Mouse (Mus musculus): ENCODE results near the gene Sytl2.

Sytl2 gene

GRCm38 (mm10) chr7:90301942-90302646 is at the start of gene Sytl2:
Gene Sytl2, plus strand, starts transcription at chr7:90302252.
- DNase-seq (ENCODE audit: low read depth, low spot score): peak; percentile 19

DNA sequence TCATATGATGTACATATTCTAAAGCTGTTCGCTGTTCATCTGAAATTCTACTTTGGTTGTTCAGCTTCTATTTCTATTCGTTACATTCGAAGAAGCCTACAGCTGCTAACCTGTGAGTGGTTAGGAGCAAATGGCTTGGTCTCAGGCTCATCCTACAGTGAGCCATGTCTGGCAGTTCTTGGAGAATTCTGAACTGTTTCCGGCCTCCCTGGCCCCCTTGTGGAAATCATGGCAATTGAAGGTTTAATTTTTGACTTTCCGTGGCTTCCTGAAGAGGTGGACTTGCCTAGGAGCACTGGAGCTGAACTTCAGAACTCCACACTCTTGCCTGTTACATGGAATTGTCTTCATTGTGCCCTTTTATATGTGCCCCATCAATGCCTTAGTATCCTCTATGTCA is 49.1 kb upstream of the Sytl2 start:
- DNase-seq (ENCODE audit: low read depth, low spot score): no peak

- no peak for DNase-seq (ENCODE audit: low read depth, low spot score)
Measured at GRCm38 (mm10) chr7:90258701-90259100, 43.4 kb upstream of the Sytl2 start.

DNA sequence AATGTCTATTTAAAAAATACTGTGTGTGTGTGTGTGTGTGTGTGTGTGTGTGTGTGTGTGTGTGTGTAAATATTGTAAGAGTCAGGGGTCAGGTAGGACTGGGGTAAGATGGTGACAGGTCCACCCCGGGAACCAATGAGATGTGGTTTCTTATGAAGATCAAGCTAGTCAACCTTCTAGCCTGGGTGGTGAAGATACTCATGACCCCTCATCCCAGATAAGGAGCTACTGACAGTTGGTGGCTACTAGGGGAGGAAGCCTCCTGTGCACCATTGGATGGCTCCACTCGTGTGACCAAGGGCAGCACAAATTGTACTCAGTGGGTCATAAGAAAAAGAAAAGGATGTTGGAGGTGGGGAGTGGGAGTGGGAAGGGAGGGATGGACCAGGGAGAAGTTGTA is 42.2 kb upstream of the Sytl2 start:
- DNase-seq (ENCODE audit: low read depth, low spot score): no peak

DNA sequence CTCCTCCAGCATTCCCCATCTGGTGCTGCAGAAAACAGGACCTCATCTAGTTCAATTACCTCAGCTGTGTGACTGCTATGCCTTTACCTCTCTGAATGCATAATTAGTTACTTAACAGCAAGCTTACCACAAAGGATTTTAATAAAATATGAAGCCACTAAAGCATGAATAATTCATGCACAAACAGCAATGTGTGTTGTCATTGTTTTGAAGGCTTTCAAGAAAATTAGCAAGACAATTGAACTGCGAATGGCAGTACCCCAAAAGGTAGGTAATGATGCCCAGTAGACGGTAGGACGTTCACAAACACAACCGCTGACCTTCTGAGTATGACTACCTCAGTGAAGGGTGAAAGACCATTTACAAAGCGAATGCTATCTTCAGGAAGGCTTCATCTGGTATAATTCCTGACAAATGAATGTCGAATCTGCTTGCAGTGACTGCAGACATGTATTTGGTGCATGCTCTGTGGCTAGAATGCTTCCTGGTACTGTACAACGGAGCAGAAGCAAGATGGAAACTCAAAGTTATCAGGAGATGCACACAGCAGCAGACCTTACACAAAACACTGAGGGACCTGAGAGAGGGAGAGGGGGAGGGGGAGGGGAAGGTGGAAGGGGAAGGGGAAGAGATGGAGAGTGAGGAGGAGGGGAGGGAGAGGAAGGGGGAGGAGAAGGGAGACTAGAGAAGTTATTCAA is 40.0 kb upstream of the Sytl2 start:
- no peak for DNase-seq (ENCODE audit: low read depth, low spot score)

GRCm38 (mm10) chr7:90265289-90265970 is 36.6 kb upstream of the Sytl2 start, which contains the start of gene Ccdc83:
Gene Ccdc83, minus strand, starts transcription at chr7:90265777.
- peak; percentile 63 for DNase-seq (ENCODE audit: low read depth, low spot score)

DNA sequence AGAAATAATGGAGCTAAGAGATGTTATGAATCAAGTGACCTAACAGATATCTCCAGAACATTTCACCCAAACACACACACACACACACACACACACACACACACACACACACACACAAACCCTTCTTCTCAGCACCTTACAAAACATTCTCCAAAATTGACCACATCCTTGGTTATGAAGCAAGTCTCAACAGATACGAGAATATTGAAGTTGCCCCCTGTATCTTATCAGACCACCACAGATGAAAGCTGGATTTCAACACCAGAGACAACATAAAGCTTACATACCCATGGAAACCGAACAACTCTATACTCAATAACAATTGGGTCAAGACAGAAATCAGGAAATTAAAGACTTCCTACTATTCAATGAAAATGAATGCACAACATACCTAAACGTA is 31.9 kb upstream of the Sytl2 start:
- no peak for DNase-seq (ENCODE audit: low read depth, low spot score)

DNA sequence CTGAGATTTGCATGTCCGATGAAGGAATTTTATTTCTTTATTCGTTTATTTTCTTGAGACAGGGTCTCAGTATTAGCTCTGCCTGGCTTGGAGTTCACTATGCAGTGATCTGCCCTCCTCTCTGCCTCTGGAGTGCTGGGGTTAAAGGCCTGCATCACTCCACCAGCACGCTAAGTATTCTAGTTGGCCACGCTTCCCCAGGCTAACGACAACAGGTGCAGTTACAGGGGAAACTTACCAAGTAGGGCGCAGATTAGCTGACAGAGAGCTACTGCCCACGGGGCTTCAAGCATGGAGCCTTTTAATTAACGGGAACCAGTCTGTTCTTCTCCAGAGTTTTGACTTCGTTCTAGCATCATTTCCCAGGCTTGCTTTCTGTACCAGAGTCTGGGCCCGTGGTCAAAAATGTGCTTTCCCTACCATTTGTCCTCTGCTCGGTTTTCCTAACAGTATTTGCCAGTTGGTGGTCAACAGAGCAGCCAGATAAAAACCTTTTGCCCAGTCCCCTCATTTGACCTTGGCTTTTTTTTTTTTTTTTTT is 27.4 kb upstream of the Sytl2 start:
- DNase-seq (ENCODE audit: low read depth, low spot score): no peak

GRCm38 (mm10) chr7:90277246-90277645 is 24.8 kb upstream of the Sytl2 start:
- DNase-seq (ENCODE audit: low read depth, low spot score): no peak

DNA sequence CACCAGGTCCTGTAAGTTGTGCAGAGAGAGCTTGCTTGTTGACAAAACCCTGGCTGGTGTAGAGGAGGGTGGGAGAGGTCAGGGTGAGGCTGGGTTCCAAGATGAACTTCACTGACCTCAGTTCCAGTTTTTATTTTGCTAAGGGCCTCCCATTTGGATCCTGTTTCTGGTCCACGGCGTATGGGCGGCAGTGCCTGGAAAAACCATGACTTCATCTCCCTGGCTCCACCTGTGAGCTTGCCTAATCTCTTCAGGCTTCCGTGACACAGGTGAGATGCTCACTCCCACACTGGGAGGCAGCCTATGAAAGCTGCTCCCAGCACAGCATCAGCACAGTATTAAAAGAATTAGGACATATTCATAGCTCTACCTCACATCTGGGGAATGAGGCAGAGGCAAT is 24.3 kb upstream of the Sytl2 start:
- DNase-seq (ENCODE audit: low read depth, low spot score): no peak

- no peak for DNase-seq (ENCODE audit: low read depth, low spot score)
Measured at GRCm38 (mm10) chr7:90279136-90279535, 22.9 kb upstream of the Sytl2 start.

DNA sequence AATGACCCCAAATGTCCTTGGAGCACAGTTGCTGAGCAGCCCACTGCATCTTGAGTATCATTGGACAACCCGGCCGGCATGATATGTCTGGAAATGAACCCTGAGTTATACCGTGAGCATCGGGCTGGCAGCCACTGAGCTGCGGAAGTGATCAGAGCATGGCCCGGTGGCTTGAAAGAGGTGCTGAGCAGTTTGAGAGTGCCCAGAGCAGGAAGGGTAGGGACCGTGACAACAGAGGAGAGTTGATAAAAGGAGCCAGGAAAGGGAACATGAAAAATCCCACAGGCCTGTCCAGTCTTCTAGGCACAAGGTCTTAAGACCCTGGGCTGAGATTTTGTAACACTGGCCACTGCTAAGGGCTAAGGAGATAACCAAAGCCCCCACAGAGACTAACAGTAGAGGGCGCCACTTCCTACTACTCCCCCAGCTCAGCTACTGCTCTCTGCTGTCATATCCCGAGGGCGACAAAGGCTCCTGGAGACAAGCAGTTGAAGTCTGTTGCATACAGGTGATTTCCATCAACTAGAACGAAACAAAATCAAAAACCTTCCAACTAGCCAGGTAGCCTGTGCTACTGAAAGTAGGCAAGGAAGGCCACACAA is 21.7 kb upstream of the Sytl2 start:
- DNase-seq (ENCODE audit: low read depth, low spot score): no peak

DNA sequence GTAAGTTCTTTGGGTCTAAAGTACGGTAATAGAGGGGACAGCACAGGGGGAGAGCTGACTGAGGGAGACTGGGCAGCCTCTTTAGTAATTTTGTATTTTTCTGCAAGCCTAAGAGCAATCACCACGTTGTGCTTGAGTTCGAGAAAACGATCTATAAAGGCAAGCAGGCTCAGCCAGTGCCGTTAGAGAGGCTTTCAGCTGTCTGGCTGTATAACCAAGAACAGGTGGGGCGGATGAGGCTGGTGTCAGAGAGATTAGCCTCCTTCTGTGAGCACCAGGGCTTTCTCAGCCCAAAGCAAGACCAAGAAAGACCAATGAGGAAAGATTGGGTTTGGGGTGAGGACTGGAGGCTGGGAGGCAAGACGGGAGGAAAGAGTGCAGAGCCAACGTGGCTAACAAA is 21.2 kb upstream of the Sytl2 start:
- no peak for DNase-seq (ENCODE audit: low read depth, low spot score)

GRCm38 (mm10) chr7:90281759-90282546 is 20.1 kb upstream of the Sytl2 start:
- no peak for DNase-seq (ENCODE audit: low read depth, low spot score)

GRCm38 (mm10) chr7:90282786-90283185 is 19.3 kb upstream of the Sytl2 start:
- DNase-seq (ENCODE audit: low read depth, low spot score): no peak

- DNase-seq (ENCODE audit: low read depth, low spot score): no peak
Measured at GRCm38 (mm10) chr7:90284793-90285192, 17.3 kb upstream of the Sytl2 start.

DNA sequence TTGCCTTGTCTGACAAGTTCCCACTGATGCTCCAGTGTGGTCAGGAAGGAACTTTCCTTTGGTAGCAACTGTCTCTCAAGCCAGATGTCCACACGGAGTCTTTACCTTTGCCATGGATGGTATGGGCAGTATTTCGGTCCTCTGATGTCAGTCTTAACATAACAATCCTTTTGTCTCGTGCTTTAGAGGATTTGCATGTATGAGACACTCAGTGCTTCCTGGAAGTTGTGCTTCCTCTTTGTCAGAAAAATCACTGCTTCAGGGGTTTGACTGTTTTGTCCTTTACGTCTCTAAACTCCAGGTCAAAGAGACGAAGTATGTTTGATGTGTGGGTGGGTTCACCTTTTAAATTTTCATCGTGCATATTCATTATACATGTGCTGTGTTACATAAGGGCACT is 10.2 kb upstream of the Sytl2 start:
- no peak for DNase-seq (ENCODE audit: low read depth, low spot score)

DNA sequence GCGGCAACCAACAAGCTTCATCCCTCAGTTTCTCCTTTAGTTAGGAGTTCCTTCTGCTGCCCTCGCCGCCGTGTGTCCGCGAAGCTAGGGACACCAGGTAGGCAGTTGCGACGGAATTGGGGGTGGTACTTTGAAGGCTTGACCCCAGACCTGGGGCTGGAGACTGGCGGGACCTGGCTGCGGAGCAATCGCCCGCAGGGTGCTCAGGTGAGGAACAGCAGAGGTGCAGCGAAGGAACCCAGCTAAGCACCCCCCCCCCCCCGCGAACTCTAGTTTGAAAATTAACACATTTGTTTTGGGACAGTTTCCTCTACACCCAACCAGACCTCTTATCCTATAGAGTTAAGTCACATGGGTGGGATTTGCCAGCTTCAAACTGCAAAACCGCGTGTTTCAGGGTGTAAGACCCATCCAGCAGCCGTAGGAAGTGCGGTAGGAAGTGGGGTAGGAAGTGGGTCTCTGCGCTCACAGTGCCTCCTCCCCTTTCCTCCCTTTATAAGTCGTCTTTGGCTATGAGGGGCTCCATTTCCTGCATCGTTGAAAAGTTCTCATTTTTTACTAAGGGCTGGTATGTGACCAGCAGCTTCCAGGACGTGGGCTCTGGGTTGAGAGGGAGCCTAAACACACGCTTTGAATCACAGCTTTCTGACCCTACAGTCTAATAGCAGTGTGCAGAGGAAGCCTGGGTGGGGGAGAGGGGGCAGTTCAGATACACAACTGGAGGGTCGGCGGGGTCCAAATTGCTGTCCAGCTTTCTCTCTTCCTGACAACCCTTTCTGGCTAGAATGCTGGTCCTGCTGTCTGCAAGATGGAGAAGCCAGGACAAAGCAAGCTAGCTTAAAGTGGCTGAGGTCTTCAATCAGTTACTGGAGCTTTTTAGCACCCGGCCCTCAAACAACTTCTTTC is 848 bp downstream of the Sytl2 start:
- no peak for DNase-seq (ENCODE audit: low read depth, low spot score)

DNA sequence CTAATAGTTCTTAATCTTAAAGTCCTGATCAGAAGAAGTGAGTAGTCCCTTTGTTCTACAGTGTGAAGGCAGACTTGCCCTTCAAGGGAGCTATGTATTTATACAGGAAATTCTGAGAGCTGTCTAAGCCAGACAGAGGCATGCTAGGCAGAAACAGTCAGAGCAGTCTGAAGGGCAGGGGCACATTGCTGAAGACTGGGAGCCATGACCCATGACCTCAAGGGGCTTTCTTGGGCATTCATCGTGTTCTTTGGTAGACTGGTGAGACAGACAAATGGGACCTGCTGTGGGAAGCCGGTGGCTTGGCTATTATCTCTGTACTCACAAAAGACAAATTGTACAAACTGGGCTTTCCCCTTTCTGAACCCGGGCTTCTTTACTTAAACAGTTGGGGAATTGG is 4.0 kb downstream of the Sytl2 start:
- no peak for DNase-seq (ENCODE audit: low read depth, low spot score)

DNA sequence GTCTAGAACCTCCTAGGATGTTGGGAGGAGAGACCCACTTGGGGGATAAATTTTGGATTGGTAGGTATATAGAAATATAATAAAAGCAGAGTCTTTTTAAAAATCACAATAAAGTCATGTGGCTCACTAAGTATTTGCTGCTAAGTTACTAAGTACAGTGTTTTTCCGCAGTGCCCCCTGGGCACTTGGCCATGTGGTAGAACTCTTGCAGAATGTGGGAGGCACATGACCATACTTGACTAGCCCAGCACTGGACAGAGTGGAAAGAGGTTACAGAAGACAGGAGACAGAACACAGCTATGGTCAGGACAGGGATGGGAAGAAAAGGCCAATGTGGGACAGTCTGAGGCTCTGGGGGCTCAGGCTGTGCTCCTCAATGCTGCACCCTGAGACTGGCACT is 4.9 kb downstream of the Sytl2 start:
- DNase-seq (ENCODE audit: low read depth, low spot score): no peak

All from retina, postnatal 7 days (tissue).